Mouse (Mus musculus) liver, embryonic 13.5 days (tissue): ENCODE measurements around the gene Sh3bgrl3. TPM values are rescaled to one million over a fixed set of nuclear protein-coding genes. Genes with fewer than 3 reads are reported as not detected.

Source experiments
- ATAC-seq: fragments of 200-750 bp; cut with Nextera tagmentation; 2 replicates; pipeline ENCODE4 v1.8.0; 2017; ENCODE audit warnings: low read depth, mild to moderate bottlenecking, moderate number of reproducible peaks, moderate library complexity
- DNase-seq: peaks from one replicate; pipeline ENCODE4 v3.0.0; 2022
- H3K27ac ChIP-seq: fragments of 300-500 bp; sonication (generic); 2 replicates; pipeline ENCODE4 v1.5.1; 2015; ENCODE audit warnings: moderate library complexity, mild to moderate bottlenecking, inconsistent platforms
- H3K27me3 ChIP-seq: fragments of 300-500 bp; sonication (generic); 2 replicates; pipeline ENCODE4 v1.6.1; 2015; ENCODE audit warnings: mild to moderate bottlenecking, inconsistent platforms
- H3K36me3 ChIP-seq: fragments of 300-500 bp; sonication (generic); 2 replicates; pipeline ENCODE4 v1.6.1; 2015; ENCODE audit warnings: mild to moderate bottlenecking, inconsistent platforms
- H3K4me1 ChIP-seq: fragments of 300-500 bp; sonication (generic); replicated peaks from 2 replicates; pipeline ENCODE4 v1.6.1; 2015; ENCODE audit warnings: inconsistent platforms
- H3K4me2 ChIP-seq: fragments of 300-500 bp; sonication (generic); 2 replicates; pipeline ENCODE4 v1.6.1; 2015; ENCODE audit warnings: inconsistent platforms, mild to moderate bottlenecking, moderate library complexity
- H3K4me3 ChIP-seq: fragments of 300-500 bp; sonication (generic); replicated peaks from 2 replicates; pipeline ENCODE4 v1.5.1; 2015; ENCODE audit warnings: mild to moderate bottlenecking, inconsistent platforms
- H3K9ac ChIP-seq: fragments of 300-500 bp; sonication (generic); 2 replicates; pipeline ENCODE4 v1.6.1; 2015; ENCODE audit warnings: mild to moderate bottlenecking, inconsistent platforms
- H3K9me3 ChIP-seq: fragments of 300-500 bp; sonication (generic); replicated peaks from 2 replicates; pipeline ENCODE4 v1.6.1; 2016; ENCODE audit warnings: inconsistent platforms
- WGBS: fragments of 180-500 bp; shearing (Covaris S2); methylation state at CpG from one replicate; pipeline ENCODE4 v1.1.7; 2015; ENCODE audit not compliant: insufficient replicate concordance; 5-methylcytosine and 5-hydroxymethylcytosine counted together
- polyA plus RNA-seq: library from polyadenylated mRNA; unstranded; fragments of >200 nt; fragmentation: Nextera tagmentation; extraction: Ambion mirVana; gene quantifications from 2 replicates; pipeline ENCODE4 v1.2.1, GENCODE M21; 2015

Gene Sh3bgrl3
- polyA plus RNA-seq, 1 experiment from 2014 or later, result 171 TPM

DNA sequence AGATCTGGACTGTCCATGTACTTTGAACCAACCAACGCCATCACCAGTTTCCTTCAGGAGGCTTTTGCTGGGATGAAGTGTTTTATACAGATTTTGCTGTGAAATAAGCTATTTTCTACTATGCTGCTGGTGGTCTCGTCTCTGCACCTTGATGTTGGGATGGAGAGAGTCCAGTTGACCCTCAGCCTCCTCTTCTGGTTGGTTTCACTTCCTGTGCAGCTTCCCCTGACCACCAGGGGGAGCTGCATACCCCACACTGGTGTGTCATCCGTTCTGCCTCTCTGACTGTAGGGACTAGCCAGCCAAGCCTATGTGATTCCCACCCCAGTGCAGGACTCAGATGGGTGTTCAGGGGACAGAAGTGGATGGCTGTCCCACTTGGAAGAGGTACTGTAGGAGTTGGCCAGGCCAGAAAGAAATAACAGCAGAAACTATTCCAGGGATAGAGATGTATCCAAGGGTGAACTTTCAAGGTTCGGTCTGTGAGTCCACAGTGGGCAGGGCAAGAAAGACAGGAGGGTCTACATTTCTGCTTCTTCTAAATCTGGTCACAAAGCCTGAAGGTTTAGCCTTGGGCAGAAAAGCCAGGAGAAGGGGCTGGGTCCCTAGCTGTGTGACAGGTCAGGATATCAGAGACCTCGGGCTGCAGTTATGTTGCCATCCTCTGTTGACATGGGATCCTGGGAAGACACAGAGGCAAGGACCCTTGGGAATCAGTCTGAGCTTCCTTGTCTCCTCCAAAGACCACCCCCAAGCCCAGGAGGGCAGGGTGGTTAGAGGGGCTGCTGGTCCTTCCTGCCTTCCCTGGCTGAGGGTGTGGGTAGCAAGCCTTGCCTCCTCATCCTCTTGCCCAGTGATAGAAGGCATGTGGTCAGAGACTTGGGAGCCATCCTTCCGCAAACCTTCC lies 36.0 kb downstream of the Sh3bgrl3 start:
- no peak overlapping the region for H3K27ac ChIP-seq
- WGBS, result 52% methylated on average over 6 of the region's 6 CpGs
- ATAC-seq, result no peak

DNA sequence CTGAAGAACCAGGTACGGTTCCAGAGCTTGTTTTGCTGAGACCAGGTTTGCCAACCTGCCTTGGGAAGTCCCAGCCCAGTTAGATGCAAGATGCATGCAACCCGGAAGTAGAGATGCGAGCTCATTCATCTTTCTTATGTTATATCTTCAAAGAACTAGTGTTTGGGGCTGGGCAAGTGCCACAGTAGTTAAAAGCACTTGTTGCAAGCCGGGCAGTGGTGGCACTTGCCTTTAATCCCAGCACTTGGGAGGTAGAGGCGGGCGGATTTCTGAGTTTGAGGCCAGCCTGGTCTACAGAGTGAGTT lies 37.4 kb downstream of the Sh3bgrl3 start:
- WGBS, result 63% methylated on average over 6 of the region's 6 CpGs
- no peaks in the 10 kb centered on the region for H3K36me3 ChIP-seq
- H3K9ac ChIP-seq, result no peak overlapping the region
- no peak overlapping the region for H3K4me3 ChIP-seq
- no peak overlapping the region for H3K4me2 ChIP-seq
- H3K4me1 ChIP-seq, result 0 out of 2 replicates have a peak, but pooled peaks cover 3% of the 10 kb centered on the region
- H3K9me3 ChIP-seq, result no peaks in the 10 kb centered on the region
- ATAC-seq (no peak), DNase-seq (no peak)
- H3K27ac ChIP-seq, result no peak overlapping the region
- H3K27me3 ChIP-seq, result no peaks in the 10 kb centered on the region

More for the DNA sequence above, 36.0 kb downstream of the Sh3bgrl3 start:
- Histone ChIP-seq H3K4me2 (no peak overlapping the region), H3K27me3 (no peaks in the 10 kb centered on the region), H3K9ac (no peak overlapping the region), H3K36me3 (no peaks in the 10 kb centered on the region), H3K9me3 (no peaks in the 10 kb centered on the region), H3K4me3 (no peak overlapping the region), H3K4me1 (0 out of 2 replicates have a peak, but pooled peaks cover 3% of the 10 kb centered on the region)
- peak; percentile 44 for DNase-seq

DNA sequence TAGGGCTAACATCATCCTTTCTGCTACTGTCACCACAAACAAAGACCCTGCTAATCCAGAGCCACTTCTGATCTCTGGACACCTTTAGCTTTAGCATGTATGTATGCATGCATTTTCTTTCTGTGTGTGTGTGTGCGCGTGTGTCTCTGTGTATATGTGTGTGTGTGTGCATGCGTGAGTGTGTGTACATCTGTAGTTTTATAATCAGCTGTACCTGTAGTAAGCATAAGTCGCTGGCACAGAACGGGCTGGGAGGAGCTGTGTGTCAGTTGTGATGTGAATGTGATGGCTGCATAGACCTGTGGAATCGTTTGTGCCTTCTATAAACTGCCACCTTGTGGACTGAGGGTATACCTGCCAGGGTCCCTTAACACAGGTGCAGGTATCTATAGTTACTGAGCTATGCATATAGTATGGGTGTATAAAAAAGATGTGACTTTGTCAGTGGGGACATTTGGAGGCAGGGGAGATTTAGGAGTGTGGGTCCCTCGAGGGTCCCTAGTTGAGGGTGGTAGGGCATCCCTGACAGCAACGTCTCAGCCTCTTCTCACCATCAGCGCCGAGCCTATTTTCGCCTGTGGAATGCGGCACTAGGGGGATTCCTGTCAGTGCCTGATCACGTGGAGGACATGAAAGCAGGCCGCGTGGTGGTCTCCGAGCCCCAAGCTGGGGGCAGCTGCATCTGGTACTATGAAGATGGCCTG lies 37.9 kb downstream of the Sh3bgrl3 start:
- no peak for ATAC-seq
- DNase-seq, result no peak

DNA sequence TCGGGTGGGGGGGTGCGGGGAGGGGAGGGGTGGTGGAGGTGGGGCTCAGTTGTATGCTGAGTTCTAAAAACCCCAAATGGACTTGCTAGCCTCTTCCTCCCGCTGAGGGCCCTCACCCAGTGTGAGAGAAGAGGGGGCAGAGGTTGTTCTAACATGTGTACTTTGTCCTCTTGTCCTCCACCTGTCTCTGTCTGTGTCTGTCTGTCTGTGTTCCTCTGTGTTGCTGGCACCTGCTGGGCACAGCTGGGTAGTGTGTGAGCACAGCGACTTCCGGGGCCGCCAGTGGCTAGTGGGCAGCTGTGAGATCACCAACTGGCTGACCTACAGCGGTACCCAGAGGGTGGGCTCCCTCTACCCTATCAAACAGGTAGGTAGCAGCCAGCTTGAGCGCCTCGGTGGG lies 39.6 kb downstream of the Sh3bgrl3 start:
- H3K4me3 ChIP-seq, result no peak overlapping the region
- no peaks in the 10 kb centered on the region for H3K9me3 ChIP-seq
- no peak overlapping the region for H3K27ac ChIP-seq
- DNase-seq (no peak), ATAC-seq (no peak)
- no peaks in the 10 kb centered on the region for H3K27me3 ChIP-seq
- no peaks in the 10 kb centered on the region for H3K4me1 ChIP-seq
- WGBS, result 63% methylated on average over 9 of the region's 9 CpGs
- H3K9ac ChIP-seq, result no peak overlapping the region
- H3K4me2 ChIP-seq, result no peak overlapping the region
- H3K36me3 ChIP-seq, result no peaks in the 10 kb centered on the region

More for the DNA sequence above, 37.9 kb downstream of the Sh3bgrl3 start:
- H3K9me3 ChIP-seq, result no peaks in the 10 kb centered on the region
- no peaks in the 10 kb centered on the region for H3K27me3 ChIP-seq
- no peak overlapping the region for H3K27ac ChIP-seq
- WGBS, result 72% methylated on average over 16 of the region's 16 CpGs
- H3K4me1 ChIP-seq, result 0 out of 2 replicates have a peak, but pooled peaks cover 3% of the 10 kb centered on the region
- H3K9ac ChIP-seq, result no peak overlapping the region
- no peaks in the 10 kb centered on the region for H3K36me3 ChIP-seq
- no peak overlapping the region for H3K4me2 ChIP-seq
- H3K4me3 ChIP-seq, result no peak overlapping the region

DNA sequence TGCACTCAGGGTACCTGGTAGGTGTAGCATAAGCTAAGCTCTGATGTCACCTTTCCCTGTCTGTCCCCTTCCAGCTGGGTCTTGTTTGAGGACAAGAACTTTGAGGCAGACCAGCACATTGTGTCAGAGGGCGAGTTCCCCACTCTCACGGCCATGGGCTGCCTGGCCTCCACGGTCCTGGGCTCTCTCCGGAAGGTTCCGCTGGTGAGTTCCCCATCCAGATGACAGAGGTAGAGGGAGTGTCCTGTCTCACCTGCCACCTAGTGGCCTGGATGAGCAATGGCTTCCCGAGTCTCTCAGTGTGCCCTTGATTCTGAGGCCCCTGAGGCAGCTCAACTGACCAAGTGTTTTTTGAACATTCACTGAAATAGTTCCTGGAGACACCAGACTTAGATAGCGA lies 41.2 kb downstream of the Sh3bgrl3 start:
- H3K27me3 ChIP-seq, result no peaks in the 10 kb centered on the region
- DNase-seq (peak; percentile 33), ATAC-seq (peak; percentile 51)
- no peaks in the 10 kb centered on the region for H3K36me3 ChIP-seq
- no peak overlapping the region for H3K9ac ChIP-seq
- 13% methylated on average over 7 of the region's 7 CpGs for WGBS
- no peak overlapping the region for H3K27ac ChIP-seq
- no peak overlapping the region for H3K4me2 ChIP-seq
- H3K4me1 ChIP-seq, result peaks cover 3% of the 10 kb centered on the region
- no peak overlapping the region for H3K4me3 ChIP-seq
- no peaks in the 10 kb centered on the region for H3K9me3 ChIP-seq

DNA sequence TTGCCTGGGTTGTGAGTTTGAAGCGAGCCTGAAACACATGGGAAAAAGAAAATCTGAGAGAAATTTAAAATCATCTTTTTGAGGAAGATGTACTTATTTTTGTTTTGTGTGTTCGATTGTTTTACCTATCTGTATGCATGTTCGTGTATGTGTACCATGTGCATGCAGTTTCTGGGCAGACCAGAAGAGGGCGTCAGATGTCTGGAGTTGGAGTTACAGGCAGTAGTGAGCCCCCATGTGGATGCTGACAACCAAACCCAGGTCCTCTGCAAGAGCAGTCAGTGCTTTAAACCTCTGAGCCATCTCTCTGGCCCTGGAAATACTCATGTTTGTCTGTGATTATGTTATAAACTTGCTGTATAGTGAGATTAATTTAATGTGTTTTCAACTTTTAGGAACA lies 43.6 kb downstream of the Sh3bgrl3 start:
- H3K27ac ChIP-seq, result no peak overlapping the region
- peaks cover 20% of the 10 kb centered on the region for H3K27me3 ChIP-seq
- peaks cover 17% of the 10 kb centered on the region for H3K4me1 ChIP-seq
- H3K36me3 ChIP-seq, result no peaks in the 10 kb centered on the region
- no peak overlapping the region for H3K4me3 ChIP-seq
- H3K4me2 ChIP-seq, result no peak overlapping the region
- DNase-seq (no peak), ATAC-seq (no peak)
- no peak overlapping the region for H3K9ac ChIP-seq
- WGBS, result 71% methylated on average over 4 of the region's 4 CpGs
- no peaks in the 10 kb centered on the region for H3K9me3 ChIP-seq

DNA sequence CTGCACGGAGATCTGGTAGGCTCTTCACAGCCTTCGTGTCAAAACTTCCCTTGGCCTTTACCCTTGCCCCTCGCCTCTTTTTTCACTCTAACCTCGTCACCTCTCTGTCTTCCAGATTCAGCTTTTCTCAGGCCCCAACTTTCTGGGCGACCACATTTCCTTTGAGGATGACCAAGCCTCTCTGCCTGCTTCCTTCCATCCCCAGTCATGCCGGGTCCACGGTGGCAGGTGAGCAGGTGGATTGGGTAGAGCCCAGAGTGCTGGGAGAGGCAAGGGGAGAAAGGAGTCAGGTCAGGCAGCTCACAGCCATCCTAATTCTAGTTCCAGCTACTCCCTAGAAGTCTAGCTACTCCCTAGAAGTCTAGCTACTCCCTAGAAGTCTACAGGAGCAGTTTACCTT lies 46.1 kb downstream of the Sh3bgrl3 start:
- Histone ChIP-seq H3K27me3 (peaks cover 20% of the 10 kb centered on the region), H3K9me3 (no peaks in the 10 kb centered on the region), H3K4me3 (peak overlapping the region; percentile 50), H3K9ac (no peak overlapping the region), H3K4me2 (peak overlapping the region; percentile 68), H3K27ac (no peak overlapping the region), H3K4me1 (peaks cover 17% of the 10 kb centered on the region), H3K36me3 (no peaks in the 10 kb centered on the region)
- 11% methylated on average over 7 of the region's 7 CpGs for WGBS
- DNase-seq, result no peak
- no peak for ATAC-seq

DNA sequence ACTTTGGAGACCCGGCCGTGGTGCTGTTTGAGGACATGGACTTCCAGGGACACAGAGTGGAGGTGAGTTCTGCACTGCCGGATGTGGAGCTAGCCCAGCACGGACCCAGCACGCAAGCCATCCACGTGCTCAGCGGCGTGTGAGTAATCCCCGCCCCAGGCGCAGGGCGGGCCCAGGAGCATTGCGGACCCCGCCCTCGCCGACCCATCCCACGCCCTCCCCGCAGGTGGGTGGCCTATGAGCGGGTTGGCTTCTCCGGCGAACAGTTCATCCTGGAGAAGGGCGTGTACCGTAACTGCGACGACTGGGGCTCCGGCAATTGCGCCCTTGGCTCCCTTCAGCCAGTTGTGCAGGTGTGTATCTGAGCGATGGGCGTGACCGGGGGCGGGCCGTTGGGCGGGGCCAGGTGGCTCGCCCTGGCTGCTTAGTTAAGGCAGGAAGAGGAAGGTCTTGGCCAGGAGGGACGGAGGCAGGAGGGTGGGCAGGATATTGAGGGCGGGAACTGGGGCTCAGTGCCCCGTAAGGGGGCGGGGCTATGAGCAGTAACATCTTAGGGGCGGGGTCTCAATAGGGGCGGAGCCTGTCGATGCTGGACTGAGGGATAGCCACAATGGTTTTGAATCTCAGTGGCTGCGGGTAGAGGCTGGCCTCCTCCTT lies 46.7 kb downstream of the Sh3bgrl3 start:
- H3K9ac ChIP-seq, result peak overlapping the region; percentile 23; the same call in 1 of the 2 replicates
- ATAC-seq (peak; percentile 88), DNase-seq (peak; percentile 72)
- no peaks in the 10 kb centered on the region for H3K9me3 ChIP-seq
- H3K4me3 ChIP-seq, result peak overlapping the region; percentile 50
- no peak overlapping the region for H3K27ac ChIP-seq
- H3K4me2 ChIP-seq, result peak overlapping the region; percentile 68
- H3K4me1 ChIP-seq, result peaks cover 17% of the 10 kb centered on the region
- H3K27me3 ChIP-seq, result peaks cover 20% of the 10 kb centered on the region
- under 1% methylated on average over 41 of the region's 41 CpGs for WGBS
- H3K36me3 ChIP-seq, result no peaks in the 10 kb centered on the region

DNA sequence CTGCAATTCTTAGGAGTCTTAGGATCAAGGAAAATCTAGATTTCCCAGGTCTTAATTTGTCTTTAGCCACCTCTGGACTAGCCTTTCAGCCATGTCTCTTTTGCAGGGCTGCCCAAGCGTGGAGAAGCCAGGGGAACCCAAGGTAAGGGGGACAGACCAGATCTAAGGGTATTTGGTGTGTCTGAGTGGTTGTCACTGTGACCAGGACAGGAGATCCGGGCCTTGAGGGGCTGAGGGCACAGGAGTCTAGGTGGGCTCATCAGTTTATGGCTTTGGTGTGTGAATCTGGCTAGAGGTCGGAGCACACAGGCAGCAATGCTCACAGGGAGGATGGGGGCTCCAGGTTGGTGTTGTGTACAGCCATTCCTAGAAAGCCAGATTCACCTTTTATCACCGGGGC lies 47.9 kb downstream of the Sh3bgrl3 start:
- WGBS, result 75% methylated on average over 4 of the region's 4 CpGs
- peaks cover 20% of the 10 kb centered on the region for H3K27me3 ChIP-seq
- ATAC-seq (no peak), DNase-seq (no peak)
- H3K4me3 ChIP-seq, result no peak overlapping the region
- no peak overlapping the region for H3K27ac ChIP-seq
- no peak overlapping the region for H3K4me2 ChIP-seq
- no peak overlapping the region for H3K9ac ChIP-seq
- peaks cover 17% of the 10 kb centered on the region for H3K4me1 ChIP-seq
- H3K36me3 ChIP-seq, result no peaks in the 10 kb centered on the region
- H3K9me3 ChIP-seq, result no peaks in the 10 kb centered on the region

DNA sequence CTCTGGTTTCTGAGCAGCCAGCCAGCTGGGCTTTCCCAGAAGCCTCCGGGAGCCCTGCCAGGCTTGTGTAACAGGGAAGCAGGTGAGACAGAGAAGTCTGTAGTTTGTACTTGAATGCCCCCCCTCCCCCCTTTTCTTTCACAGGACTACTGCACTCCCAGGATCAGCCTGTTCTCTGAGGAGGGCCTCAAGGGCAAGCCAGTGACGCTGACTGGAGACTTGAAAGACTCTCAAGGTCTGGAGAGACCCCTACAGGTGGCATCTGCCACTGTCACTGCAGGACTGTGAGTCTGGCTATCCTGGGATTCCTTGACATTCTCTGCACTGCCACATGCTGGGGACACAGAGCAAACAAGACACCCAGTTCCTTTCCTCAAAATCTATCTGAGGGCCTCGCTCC lies 49.9 kb downstream of the Sh3bgrl3 start:
- no peaks in the 10 kb centered on the region for H3K36me3 ChIP-seq
- H3K27ac ChIP-seq, result no peak overlapping the region
- H3K9me3 ChIP-seq, result no peaks in the 10 kb centered on the region
- H3K27me3 ChIP-seq, result peaks cover 20% of the 10 kb centered on the region
- H3K9ac ChIP-seq, result no peak overlapping the region
- 20% methylated on average over 3 of the region's 3 CpGs for WGBS
- DNase-seq, result peak; percentile 27
- H3K4me3 ChIP-seq, result no peak overlapping the region
- H3K4me2 ChIP-seq, result no peak overlapping the region
- H3K4me1 ChIP-seq, result peaks cover 17% of the 10 kb centered on the region
- ATAC-seq, result no peak
